Mouse (Mus musculus) testis, adult 2 months (tissue): ENCODE results near the gene Col4a4.

ENCODE experiments used
- CTCF ChIP-seq: fragments of 200-500 bp; IDR thresholded peaks from 2 replicates; pipeline ENCODE4 v1.5.1; 2012; ENCODE audit warnings: low read depth, mild to moderate bottlenecking, inconsistent platforms, low read length, moderate library complexity; ENCODE audit not compliant: control insufficient read depth, insufficient read depth, insufficient replicate concordance
- POLR2A ChIP-seq: fragments of 200-500 bp; IDR thresholded peaks from 2 replicates; pipeline ENCODE4 v1.6.1; 2012; ENCODE audit warnings: low read depth, mild to moderate bottlenecking, inconsistent platforms, low read length, moderate library complexity; ENCODE audit not compliant: control insufficient read depth

GRCm38 (mm10) chr1:82608646-82609262 is 22.1 kb upstream of the Col4a4 start:
- no peak for TF ChIP-seq CTCF
- TF ChIP-seq POLR2A: no peak
